Mouse (Mus musculus) yolk sac, embryonic 10.5 days (tissue): Measurements from ENCODE around the gene Slc16a5.
"Not testable (repeated sequence)": the region's sequence is repeated elsewhere in the genome, so short reads cannot be mapped to it uniquely, and the experiment has no call there.

Experiments
- DNase-seq: peaks from one replicate; pipeline ENCODE4 v3.0.0-alpha.2; 2017; ENCODE audit warnings: low spot score

Slc16a5 gene

DNA sequence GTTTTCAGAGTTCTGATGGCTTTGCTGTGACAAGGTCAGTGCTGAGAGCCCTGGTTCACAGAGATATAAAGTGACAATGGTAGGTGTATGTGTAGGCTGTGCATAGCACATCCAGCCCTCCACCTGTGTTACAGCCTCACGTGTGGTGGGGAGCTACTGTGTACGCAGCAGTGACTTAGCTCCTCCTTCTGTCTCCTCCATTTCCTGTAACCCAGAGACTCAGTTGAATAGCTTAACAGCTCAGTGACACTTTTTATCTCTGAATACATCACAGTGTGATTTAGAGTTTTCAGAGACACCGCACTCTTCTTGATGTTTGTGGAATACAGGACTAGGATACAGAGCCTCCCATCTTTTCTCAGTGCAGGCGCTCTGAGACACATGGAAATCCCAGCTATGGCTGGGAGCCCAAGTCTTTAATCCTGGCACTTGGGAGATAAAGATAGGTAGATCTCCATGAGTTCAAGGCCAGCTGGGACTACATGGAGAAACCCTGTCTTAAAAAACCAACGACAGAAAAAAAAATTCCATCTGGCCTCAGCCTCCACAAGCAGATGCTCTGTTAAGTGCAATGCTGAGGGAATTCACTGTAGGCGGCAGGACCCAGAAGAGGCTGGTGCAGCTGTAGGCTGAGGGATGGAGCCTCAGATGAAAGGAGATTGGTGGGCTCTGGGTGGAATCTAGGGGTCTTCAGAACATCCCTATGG, 19.4 kb downstream of the Slc16a5 start:
- DNase-seq: no peak

DNA sequence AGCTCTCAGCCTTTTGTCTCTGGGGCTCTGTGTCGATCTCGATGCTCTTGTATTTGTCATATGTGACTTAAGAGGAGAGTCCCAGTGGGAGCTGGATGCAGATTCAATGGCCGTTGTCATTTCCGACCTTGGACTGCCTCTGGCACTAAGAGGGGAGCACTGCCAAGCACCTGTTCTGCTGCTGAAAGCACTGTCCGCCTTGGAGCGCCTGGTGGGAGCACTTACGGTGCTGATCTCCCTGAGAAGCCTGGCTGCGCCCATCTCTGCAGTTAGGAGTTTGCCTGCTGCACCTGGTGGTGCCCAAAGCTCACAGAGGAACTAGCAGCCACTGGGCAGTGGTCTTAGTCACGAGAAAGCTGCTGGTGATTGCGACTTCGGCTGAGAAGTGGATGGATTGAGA, 21.0 kb downstream of the Slc16a5 start:
- no peak for DNase-seq

DNA sequence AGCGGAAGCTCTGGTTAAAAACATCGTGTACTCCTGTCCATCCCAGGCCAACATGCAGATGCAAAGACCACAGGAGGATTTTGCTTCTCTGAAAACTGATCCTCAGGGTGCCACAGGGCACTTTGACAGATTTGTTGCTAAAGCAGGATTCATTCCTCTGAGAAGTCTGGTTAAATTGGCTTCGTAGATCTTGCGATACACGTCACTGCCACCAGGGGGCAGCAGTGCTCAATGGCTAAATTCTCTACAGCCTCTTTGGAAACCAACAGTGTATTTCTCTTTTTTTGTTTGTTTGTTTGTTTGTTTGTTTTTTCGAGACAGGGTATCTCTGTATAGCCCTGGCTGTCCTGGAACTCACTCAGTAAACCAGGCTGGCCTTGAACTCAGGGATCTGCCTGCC, 21.5 kb downstream of the Slc16a5 start:
- peak; percentile 38 for DNase-seq

DNA sequence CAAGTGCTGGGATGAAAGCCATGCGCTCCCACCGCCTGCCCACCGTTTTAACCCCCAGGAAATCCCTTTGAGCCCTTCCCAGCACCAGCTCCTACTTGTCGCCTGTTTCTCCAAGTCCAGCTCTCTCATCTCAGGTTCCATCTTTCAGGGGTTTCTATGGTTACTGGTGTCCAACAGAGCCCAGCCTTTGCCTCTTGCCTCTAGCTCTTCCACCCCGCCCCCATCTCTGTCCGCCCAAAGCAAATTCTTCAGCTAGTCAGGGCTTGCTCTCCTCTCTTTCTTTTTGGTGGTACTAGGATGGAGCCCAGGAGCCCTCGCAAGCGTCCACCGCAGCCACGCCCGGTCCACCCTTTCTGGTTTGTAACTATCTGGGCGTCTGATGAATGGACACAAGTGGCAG, 22.9 kb downstream of the Slc16a5 start:
- DNase-seq: no peak

DNA sequence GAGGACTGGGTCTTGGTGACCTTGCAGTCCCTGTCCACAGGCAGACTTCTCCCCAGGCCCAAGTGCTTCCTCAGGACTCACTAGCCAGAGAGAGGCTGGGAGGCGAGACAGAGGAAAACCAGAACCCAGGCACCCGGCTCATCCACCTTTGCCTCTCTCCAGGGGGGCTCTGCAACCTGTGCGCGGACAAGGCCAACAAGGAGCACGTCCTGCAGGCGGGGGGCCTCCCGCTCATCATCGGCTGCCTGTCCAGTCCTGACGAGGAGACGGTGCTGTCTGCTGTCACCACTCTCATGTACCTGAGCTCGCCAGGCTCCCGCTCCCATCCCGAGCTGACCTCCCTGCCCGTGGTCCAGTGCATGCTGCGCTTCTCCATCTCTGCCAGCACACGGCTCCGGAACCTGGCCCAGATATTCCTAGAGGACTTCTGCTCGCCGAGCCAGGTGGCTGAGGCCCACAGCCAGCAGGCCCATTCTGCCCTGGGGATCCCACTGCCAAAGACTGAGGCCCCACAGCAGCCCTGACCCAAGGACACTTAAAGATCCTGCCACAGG, 26.4 kb downstream of the Slc16a5 start:
- no peak for DNase-seq

DNA sequence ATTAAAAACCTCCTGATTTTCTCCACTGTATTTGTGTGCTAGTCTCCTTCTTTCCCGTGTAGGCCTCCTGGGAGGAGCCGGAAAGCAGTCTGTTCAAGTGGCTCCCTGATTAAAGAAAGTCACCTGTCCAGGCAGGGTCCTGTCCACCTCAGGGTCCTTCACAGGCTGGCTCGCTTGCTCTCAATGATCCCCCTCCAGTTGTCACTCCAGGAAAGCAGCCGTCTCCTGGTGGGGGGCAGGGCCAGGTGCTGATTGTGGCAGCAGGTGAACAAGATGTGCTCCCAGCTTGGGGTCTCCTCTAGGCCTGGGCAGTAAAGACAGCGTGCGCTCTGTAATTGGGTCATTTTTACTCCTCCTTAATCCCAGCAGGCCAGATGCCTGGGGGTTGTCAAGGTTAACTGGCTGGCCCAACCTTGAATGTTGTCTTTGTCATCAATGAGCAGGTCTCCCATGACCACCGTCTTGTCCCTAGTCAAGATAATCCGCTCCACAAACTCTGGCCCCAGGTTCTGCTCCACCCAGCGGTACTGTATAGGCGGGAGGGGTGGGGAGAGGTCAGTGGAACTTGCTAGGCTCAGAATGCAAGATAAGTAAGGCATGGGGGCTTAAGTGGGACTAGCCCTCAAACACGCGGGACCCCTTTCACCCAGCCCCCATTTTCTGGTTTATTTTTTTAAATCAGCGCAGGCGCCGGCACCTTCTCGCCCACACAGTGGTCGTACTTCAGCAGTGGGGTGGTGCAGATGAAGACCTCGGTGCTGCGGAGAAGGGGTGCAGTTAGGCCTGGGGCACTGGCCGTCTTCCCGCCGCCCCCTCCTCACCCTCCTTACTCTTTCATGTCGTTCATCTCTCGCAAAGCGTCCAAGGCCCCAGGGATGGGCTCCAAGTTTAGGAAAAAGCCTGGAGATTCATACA, 28.4 kb downstream of the Slc16a5 start:
- DNase-seq: no peak

DNA sequence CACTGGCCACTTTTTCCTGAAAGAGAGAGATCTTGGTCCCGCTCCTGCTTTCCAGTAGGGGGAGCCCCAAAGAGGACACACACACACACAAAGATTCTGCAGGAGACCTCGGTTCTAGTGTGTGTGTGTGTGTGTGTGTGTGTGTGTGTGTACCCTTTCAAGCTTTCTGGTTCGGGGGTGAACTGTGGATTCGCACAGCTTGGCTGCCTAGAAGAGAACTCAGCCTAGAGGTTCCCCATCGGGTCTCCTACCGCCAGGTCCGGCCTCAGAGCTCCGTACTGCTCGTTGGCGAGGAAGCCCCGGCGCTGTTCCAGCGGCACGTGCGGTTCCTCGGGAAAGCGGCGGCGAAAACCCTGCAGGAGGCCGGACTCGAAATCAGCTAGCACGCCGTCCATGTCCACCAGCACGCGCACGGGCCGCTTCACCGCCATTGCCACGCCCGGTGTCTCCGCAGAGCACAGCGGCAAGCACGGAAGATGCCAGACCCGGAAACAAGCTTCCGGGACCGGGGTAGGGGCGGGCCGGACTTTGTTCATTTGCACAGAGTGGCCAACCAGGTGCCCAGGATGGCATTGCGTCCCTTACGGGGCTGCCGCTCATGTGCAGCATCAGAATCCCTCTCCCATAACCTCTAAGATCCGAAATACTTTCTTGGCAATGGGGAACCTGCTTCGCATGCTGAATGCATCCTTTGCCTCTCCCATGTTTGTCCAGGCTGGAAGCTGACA, 29.2 kb downstream of the Slc16a5 start, which contains the start of gene Nt5c:
Gene Nt5c (minus strand): TSS at position 507 of the 728 bp plus-strand sequence.
- DNase-seq: peak; percentile 78

DNA sequence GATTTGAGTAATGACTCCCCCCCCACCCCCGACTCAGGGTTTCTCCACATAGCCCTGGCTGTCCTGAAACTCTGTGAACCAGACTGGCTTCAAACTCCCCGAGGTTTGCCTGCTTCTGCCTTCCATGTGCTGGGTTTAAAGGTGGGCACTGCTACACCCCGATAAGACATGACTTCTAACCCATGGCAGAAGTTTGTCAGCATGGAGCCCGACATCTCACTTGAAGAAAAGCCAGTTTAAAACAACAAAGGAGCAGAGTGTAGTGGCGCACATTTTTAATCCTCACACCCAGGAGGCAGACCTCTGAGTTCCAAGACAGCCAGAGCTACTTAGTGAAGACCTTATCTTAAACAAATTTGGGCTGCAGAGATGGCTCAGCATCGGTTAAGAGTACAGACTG, 30.1 kb downstream of the Slc16a5 start:
- no peak for DNase-seq

DNA sequence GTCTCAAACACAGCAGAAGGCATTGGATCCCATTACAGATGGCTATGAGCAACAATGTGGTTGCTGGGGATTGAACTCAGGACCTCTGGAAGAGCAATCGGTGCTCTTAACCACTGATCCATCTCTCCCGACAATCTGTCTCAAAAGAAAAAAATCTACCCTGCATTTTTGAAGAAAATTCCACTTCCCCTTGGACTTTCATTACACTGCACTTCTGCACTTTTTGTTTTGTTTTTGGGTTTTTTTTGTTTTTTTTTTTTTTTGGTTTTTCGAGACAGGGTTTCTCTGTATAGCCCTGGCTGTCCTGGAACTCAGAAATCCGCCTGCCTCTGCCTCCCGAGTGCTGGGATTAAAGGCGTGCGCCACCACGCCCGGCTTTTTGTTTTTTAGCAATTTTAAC, 34.3 kb downstream of the Slc16a5 start:
- DNase-seq: not testable (repeated sequence)

DNA sequence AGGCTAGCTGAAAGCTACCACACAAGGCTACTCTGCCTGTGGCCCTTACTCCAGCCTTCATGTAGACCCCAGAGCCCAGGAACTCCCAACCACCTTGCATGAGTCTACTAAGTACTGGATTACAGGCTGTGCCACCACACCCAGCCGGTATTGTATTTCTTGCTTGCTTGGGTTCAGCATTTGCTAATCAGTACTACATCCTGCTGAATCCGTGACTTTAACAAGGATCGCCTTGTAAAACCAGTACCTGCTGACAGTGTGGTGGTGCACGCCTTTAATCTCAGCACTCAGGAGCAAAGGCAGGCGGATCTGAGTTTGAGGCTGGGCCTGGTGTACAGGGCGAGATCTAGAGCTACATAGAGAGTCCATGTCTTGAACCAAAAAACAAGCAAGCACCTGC, 40.4 kb downstream of the Slc16a5 start:
- no peak for DNase-seq

DNA sequence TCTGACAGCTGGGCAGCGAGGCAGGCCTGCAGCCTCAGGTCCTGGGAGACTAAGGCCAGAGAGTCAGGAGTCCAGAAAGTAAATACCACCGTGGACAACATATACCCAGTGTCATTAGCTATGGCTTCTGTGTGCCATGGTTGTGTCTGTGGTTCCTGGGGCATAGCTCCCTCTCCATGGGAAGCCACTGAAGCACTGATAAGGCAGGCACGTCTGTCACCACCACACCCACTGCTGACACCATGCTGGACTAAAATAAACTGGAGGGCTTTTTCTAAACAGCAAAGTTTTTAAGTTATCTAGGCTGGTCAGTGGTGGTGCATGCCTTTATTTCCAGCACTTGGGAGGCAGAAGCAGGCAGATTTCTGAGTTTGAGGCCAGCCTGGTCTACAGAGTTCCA, 44.3 kb downstream of the Slc16a5 start:
- no peak for DNase-seq

DNA sequence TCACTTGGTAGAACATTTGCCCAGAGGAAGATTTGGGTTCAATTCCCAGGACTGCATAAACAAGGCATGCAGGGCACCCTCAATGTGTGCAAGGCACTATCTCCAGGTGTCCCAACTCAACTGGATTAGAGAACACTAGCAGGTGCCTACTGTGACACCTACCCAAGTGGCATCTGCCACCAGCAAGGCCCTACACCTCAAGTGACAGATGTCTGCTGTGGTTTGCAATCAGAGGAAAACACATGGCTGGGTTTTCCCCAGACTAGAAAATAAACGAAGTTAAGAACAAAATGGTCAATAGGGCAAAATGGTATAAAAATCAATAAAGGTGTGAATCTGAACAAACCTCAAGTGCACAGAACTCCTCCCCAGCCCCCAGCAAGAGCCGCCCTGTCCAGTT, 45.8 kb downstream of the Slc16a5 start:
- no peak for DNase-seq

DNA sequence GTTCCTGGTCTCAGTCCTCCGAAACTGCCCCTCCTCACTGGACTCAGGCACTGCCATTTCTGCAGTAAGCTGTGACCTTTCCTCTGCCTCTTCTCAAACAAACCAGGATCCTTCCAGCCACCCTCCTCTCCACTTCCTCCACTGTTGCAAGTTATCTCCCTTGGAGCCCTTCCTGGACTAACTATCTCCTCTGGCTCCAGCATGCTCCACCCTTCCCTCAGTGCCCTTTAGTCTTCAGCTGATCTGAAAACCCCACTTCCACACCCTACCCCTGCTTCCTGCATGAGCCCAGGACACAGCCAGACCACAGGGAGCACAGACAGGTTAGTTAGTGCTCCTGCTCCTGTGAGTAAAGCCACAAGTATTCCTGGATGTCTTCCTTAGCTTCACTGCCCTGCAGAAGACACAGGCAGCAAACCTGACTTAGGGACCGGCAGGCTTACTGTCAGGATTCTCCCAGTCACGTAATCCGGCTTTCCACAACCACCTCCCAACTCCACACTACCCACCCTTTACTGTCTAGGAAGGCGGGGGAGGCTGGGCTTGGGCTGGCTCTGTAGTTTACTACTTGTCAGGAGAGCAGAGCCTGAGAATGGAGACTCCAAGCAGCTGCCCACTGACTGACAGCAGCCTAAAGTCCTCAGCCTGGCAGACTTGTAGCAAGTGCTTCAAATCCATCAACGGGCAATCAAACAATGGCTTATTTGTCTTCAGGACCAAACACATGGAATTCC, 47.7 kb downstream of the Slc16a5 start:
- DNase-seq: peak; percentile 77

DNA sequence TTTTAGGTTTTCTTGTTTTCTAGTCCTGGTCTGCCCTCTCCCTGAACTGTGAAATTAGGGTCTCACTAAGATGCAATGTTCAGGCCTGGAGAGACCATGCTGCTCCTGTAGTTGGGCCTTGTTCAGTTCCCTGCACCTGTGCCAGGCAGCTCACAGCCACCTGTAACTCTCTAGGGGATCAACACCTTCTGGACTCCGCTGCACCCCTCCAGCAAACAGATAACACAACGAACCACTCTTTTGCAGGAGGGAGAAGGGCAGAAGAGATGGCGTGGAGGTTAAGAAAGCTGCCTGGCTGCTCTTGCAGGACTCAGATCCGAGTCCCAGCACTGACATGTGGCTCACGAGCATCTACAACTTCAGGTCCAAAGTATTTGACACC, 48.2 kb downstream of the Slc16a5 start:
- DNase-seq: peak; percentile 19

DNA sequence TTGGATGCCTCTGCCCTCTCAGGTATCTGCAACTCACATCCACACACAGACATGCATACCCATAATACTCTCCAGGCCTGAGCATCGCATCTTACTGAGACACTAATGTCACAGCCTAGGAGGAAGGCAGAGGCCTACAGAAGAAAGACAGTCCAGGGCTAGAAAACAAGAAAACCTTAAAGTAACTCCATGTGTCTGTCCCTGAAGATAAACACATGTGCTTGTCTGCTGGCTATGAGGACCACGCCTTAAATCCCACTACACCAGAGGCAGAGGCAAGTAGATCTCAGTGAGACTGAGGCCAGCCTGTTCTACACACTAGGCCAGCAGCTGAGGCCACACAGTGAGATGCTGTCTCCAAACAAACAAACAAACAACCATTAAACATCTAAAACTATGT, 48.8 kb downstream of the Slc16a5 start:
- DNase-seq: peak; percentile 21

DNA sequence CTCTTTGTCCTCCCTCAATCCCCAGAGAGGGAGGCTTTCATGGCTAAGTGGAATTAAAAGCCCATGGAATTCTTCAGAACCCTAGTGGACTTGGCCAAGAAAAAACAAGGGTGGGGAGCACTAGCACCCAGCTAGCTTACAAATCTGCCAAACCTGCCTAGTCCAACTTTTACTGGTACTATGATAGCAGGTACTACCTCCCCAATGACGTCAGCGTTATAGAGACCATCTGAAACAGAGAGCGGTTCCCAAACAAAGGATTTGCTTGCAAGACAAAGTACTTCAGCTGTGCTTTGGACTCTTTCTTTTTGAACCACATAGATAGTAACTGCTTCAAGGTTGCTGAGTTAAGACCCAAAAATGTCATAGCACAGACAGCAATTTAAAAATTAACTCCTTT, 49.7 kb downstream of the Slc16a5 start:
- peak; percentile 11 for DNase-seq

DNA sequence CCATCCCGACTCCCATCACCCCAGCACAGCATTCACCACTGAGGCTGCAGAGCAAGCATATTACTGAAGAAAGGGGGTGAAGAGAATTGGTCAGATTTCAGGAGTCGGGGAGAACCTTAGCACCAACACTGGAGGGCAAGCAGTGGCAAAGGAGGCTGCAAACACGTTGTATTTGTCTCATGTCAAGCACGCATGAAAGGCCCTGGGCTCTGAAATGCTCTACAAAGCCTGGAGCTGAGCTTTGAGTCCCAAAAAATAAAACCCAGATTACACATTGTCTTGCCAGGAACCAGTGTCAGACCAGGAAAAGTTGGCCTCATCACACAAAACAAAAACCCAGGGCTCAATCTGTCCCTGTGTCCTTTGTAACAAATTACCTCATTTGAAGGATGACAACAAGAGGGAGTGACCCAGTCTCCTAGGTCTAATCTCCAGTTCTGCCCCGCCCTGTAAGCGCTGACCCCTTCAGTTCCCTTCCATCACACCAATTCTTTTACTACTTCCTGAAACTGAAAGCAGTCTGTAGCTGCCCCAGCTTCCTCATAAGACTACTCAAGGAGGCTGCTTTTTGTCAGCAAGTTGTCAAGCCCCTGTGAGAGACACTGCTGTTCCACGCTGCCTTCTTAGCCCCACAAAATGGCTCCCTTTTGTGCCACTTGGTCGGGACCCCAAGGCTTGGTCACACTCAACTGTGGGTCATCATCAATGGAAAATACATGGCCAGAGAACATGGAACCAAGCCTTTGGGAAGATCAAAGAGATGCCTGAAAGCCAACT, 50.3 kb downstream of the Slc16a5 start:
- DNase-seq: peak; percentile 17

DNA sequence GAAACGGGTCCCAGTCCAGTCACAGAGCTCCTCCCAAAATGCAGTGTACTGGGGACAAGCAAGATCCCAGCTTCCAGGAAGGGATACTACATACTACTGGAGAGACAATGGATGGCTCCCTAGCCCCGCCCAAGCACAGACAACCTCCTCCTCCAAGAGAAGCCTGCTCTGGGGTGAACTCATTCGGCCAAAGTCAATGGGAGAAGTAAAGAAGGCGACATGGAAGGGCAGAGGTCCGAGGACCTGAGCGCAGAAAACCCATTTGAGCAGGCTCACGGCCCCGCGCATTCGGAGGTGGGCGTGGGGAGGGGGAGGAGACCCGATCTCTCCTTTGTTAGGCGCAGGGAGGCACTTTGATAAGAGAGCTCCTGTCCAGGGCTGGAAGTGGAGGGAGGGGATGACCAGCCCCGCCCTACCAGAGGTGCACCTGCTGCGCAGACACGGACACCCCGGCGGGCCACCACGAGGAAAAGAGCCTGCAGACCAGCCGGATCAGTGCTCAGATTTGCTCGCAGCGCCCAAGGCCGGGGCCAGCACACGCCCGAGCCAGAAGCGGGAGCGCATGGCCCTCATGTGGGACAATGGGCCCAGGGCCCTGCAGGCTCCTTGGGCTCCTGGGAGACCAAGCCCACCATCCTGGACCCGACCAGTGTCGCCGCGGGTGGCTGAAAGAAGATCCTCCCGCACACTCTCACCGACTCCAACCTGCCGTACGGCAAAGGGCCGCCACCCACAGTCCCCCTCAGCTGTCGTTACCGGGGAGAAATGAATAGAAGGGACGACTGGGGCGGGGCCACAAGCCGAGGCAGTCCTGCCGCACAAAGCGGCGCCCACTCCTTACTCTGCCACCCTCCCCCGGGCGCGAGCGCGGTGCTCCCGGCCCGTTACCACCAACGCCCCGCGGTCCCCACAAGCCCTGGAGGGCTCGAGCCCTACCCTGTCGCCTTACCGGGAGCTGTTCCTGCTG, 51.3 kb downstream of the Slc16a5 start:
- DNase-seq: peak; percentile 75

DNA sequence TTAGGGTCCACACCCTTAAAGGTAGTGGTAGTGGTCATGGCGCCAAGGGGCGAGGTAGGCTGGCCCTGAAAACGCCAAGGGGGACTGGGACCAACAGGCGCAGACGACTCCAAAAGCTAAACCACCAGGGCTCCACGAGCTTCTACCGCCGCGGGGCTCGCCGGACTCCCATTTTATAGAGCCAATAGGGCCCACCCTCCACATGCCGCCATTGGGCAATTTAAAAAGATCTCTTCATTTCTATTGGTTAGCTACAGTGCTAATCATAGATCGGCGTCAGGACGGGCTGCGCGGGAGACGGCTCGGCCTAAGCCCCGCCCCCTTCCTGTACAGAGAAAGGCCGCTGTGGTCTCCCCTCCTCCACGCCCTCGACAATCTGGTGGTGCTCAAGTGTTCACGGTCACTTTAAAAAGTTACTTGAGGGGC, 52.0 kb downstream of the Slc16a5 start, which contains the start of gene Jpt1:
Gene Jpt1 (minus strand): TSS at position 150 of the 426 bp plus-strand sequence.
- DNase-seq: peak; percentile 95
